Mouse (Mus musculus) spleen, adult 10 weeks (tissue): Measurements from ENCODE around the gene Gm9844. TPM values are rescaled to one million over a fixed set of nuclear protein-coding genes. Genes with fewer than 3 reads are reported as not detected.

Experiments used
- polyA plus RNA-seq: library from polyadenylated mRNA; stranded (reverse); fragments of 350-450 nt; fragmentation: Illumina TruSeq; extraction: RNeasy Lipid Tissue Mini Kit (QIAGEN cat#74804); gene quantifications from one replicate; pipeline ENCODE4 v1.2.3, GENCODE M21; 2015; ENCODE audit warnings: low replicate concordance; ENCODE audit not compliant: insufficient read depth

Gm9844 gene
- polyA plus RNA-seq = 3.7 TPM

DNA sequence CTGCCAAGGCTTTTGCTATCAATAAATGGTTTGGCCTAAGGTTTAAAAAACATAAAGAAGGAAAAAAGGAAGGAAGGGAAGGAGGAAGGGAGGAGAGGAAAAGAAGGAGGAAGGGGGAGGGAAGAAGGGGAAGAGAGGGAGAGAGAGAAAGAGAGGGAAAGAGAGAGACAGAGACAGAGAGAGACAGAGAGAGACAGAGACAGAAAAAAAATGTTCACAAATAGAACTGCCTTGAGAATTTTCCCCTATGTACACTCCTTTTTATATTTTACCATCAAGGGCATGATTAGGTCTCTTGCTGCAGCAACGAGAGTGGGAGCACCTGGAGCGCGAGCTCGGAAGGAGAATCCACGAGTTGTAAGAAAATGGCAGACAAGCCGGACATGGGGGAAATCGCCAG, at the start of gene Gm9844:
Gm9844 (plus strand) TSS at position 301 of the 400 bp plus-strand sequence.

DNA sequence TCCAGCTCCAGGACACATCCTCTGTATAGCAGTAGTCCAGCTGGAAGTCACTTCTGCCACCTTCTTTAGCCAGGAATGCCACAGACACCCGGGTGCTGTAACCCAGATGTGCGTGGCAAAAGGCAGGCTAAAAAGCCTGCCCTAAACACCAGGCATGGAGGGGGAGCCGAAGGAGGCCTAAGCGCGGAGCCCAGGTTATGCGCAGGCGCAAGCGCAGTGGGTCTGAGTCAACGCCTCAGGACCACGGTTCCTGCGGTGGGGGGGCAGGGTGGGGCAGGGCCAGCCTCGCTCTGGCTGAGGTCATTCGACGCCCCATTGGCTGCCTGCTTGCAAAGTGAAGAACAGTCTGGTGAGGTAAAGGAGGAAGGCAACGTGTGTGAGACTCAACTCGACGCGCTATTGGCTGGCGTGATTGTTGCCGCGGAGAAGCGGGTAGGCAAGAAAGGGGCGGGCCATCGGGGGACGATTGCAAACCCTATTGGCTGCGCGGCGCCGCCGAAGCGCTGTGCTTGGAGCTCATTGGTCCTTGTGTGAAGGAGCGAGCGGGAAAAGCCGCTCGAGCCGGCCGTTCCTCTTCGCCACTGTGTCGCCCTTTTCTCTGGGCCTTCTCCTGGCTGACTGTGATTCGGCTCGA, 7.6 kb downstream of the Gm9844 start, which contains the start of the genes Lypd4 and Dmrtc2:
Lypd4 (minus strand) TSS at position 410 of the 634 bp plus-strand sequence.
Dmrtc2 (plus strand) TSS at position 526 of the 634 bp plus-strand sequence.

DNA sequence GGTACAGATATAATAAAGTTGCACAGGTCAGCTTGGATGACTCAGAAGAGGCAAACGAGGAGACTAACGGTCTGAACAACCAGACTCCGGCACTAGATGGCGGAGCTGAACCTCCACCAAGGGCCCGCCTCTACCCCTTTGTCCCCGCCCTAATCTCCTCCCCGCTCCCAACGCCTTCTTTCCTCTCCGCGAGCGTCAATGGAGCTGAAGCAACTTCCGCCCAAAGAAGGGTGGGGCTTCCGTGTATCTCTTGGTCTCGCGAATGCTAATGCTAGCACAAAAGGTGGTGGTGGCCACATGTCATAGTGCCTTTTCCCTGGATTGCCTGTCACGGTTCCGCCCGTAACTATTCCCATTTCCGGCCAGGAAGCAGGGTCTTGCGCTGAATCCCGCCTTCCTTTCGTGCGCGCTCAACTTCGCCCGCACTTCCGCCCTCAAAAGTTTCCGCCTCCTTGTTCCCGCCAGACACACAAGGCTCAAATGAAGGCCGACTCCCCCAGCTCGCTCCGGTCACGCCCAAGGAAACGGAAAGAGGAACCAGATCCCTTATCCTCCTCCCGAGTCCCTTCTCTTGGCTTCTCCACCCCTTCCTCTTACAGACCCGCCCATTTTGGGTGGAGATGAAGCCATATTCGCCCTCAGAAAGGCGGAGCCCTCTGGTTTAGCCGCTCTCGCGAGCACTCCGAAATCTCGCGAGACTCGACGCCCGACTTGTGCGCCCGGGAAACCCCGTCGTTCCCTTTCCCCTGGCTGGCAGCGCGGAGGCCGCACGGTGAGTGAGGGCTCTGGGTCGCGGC, 22.1 kb downstream of the Gm9844 start, which contains the start of gene Rps19:
Rps19 (plus strand) TSS at position 476 of the 797 bp plus-strand sequence.

DNA sequence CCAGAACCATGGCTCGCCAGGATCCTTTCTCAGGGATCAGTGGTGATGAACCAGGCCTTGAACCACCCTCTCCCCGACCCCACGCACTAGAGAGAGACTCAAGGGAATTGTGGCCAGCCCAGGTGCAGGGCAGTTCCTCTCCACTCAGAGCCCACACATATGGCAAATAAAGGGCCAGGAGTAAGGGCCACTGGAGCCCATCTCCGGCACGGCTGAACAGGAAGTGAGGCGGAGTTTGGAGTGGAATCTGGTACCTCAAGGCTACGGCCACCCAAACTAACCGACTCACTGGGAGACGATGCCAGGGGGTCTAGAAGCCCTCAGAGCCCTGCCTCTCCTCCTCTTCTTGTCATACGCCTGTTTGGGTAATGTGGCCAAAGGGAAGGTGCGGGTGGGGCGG, 35.2 kb downstream of the Gm9844 start, which contains the start of gene Cd79a:
Cd79a (plus strand) TSS at position 158 of the 400 bp plus-strand sequence.

DNA sequence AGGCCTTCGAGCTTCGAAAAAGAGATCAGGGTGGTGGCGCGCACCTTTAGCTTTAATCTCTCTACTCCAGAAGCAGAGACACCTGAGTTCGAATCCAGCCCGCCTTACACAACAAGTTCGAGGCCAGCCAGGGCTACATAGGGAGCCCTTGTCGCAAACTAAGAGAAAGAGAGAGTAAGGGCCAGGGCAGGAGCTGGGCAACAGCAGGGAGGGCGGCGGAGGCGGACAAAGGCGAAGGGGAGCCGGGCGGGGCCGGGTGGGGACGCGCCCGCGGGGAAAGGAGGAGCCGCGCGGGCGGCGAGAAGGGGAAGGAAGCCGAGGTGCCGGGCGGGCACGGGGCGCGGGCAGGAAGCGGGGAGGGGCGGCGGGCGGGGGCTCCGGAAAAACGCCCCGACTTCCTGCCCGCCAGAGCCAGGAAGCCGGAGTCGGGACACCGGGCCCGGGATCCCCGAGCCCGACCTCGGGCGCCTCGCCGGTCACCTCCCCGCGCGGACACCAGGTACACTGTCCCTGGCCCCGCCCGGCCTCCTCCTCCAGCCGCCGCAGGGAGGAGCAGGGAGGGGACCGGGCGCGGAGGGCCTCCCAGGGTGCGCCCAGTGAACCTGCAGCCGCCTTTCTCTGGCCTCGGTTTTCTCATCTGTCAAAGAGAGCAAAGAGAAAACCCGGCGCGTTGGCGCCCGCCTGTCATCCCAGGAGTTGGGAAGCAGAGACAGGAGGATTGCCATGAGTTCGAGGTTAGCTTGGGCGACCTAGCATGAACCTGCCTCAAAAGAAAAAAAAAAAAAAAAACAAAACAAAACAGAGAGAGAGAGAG, 40.8 kb downstream of the Gm9844 start, which contains the start of gene Arhgef1:
Arhgef1 (plus strand) TSS at position 283 of the 814 bp plus-strand sequence.

Other genes starting within 250 kb of the Gm9844 start
- not detected for gene Lypd3, start 225.7 kb upstream of the Gm9844 start, polyA plus RNA-seq
- not detected for gene Tex101, start 185.5 kb upstream of the Gm9844 start, polyA plus RNA-seq
- gene BC049730, start 153.0 kb upstream of the Gm9844 start, polyA plus RNA-seq = not detected
- gene Gm4763, start 135.3 kb upstream of the Gm9844 start, polyA plus RNA-seq = not detected
- 1.8 TPM for gene Cd177, start 101.9 kb upstream of the Gm9844 start, polyA plus RNA-seq
- gene Ceacam10, start 85.0 kb upstream of the Gm9844 start, polyA plus RNA-seq = 1.7 TPM
- not detected for gene Lypd4, start 7.7 kb downstream of the Gm9844 start, polyA plus RNA-seq
- not detected for gene Dmrtc2, start 7.8 kb downstream of the Gm9844 start, polyA plus RNA-seq
- gene Rps19, start 22.2 kb downstream of the Gm9844 start, polyA plus RNA-seq = 1,670 TPM
- 645 TPM for gene Cd79a, start 35.2 kb downstream of the Gm9844 start, polyA plus RNA-seq
- gene Arhgef1, start 40.7 kb downstream of the Gm9844 start, polyA plus RNA-seq = 181 TPM
- gene Gm4881, start 82.3 kb downstream of the Gm9844 start, polyA plus RNA-seq = not detected
- 40.1 TPM for gene Rabac1, start 110.5 kb downstream of the Gm9844 start, polyA plus RNA-seq
- 4.9 TPM for gene Atp1a3, start 143.7 kb downstream of the Gm9844 start, polyA plus RNA-seq
- 2.4 TPM for gene Grik5, start 210.1 kb downstream of the Gm9844 start, polyA plus RNA-seq
- 1.7 TPM for gene Zfp574, start 210.4 kb downstream of the Gm9844 start, polyA plus RNA-seq